8 mouse cellular contexts compared by ENCODE assay signal in genomic region chr16:33583881-33584454, GRCm38 (mm10).
DNase-seq lines count a peak whose midpoint lies in the region; ATAC-seq lines count a peak whose summit lies in the region.

No protein-coding gene starts in this region.

- 16% methylated on average over 19 of the region's 19 CpGs for WGBS in embryonic facial prominence, embryonic 12.5 days
- WGBS in macrophage (ENCODE audit: missing documents): 11% methylated on average over 17 of the region's 19 CpGs
- 17% methylated on average over 19 of the region's 19 CpGs for WGBS in stomach, embryonic 16.5 days

- peak overlapping the region; percentile 88 for H3K27ac ChIP-seq in embryonic facial prominence, embryonic 12.5 days
- H3K27ac ChIP-seq in macrophage: no peak overlapping the region
- peak overlapping the region; percentile 97 for H3K27ac ChIP-seq in stomach, embryonic 16.5 days (ENCODE audit: low read length)

- H3K4me2 ChIP-seq in embryonic facial prominence, embryonic 12.5 days (replicated peaks): peak overlapping the region; percentile 47
- peak overlapping the region; percentile 43 for H3K4me2 ChIP-seq in stomach, embryonic 16.5 days (ENCODE audit: low read depth, low read length)

- intact Hi-C loops in heart, postnatal 25 days (cut with DNase I): loop anchor here (2.0 kb wide), 1 partner anchor 101 kb away; the partner anchor contains the start of gene Heg1

- DNase-seq in MN1 (ENCODE audit: low spot score): peak; percentile 50
- DNase-seq in heart, postnatal 25 days (ENCODE audit: low spot score): peak; percentile 72
- peak; percentile 71 to 87 for DNase-seq in kidney, postnatal 25 days
- no peak for DNase-seq in cerebellum, adult 11-12 months
- no peak for DNase-seq in frontal cortex, postnatal 25 days (ENCODE audit: low spot score in 2 of 2)

- no peaks in the 10 kb centered on the region for H3K27me3 ChIP-seq in embryonic facial prominence, embryonic 12.5 days
- H3K27me3 ChIP-seq in stomach, embryonic 16.5 days (ENCODE audit: control insufficient read depth, insufficient read depth, low read length): no peaks in the 10 kb centered on the region

- 0 out of 2 replicates have a peak overlapping the region, but pooled peaks have one; percentile 4 for H3K9ac ChIP-seq in embryonic facial prominence, embryonic 12.5 days
- peak overlapping the region; percentile 62 for H3K9ac ChIP-seq in stomach, embryonic 16.5 days (ENCODE audit: low read length)

- ATAC-seq in embryonic facial prominence, embryonic 12.5 days (ENCODE audit: insufficient number of reproducible peaks, insufficient read depth, low FRiP score, low TSS enrichment): no peak
- ATAC-seq in stomach, embryonic 16.5 days (ENCODE audit: insufficient read depth, low FRiP score): peak; percentile 6; the same call in 1 of the 2 replicates

- H3K9me3 ChIP-seq in embryonic facial prominence, embryonic 12.5 days: no peaks in the 10 kb centered on the region
- H3K9me3 ChIP-seq in stomach, embryonic 16.5 days (replicated peaks; ENCODE audit: control insufficient read depth, low read length): no peaks in the 10 kb centered on the region

- H3K79me2 ChIP-seq in macrophage (ENCODE audit: inconsistent target): no peaks in the 10 kb centered on the region

- H3K36me3 ChIP-seq in embryonic facial prominence, embryonic 12.5 days: no peaks in the 10 kb centered on the region
- H3K36me3 ChIP-seq in macrophage (ENCODE audit: inconsistent target): no peaks in the 10 kb centered on the region
- no peaks in the 10 kb centered on the region for H3K36me3 ChIP-seq in stomach, embryonic 16.5 days (ENCODE audit: control insufficient read depth, insufficient read depth, low read length)

- H3K4me3 ChIP-seq in embryonic facial prominence, embryonic 12.5 days: peak overlapping the region; percentile 14; the same call in 1 of the 2 replicates
- peak overlapping the region; percentile 1; the same call in 1 of the 2 replicates for H3K4me3 ChIP-seq in macrophage (ENCODE audit: inconsistent target)
- H3K4me3 ChIP-seq in stomach, embryonic 16.5 days (replicated peaks; ENCODE audit: low read length): peak overlapping the region; percentile 25

- peaks cover 29% of the 10 kb centered on the region for H3K4me1 ChIP-seq in embryonic facial prominence, embryonic 12.5 days
- peaks cover 39% of the 10 kb centered on the region for H3K4me1 ChIP-seq in stomach, embryonic 16.5 days (ENCODE audit: control insufficient read depth, insufficient read depth, low read length)

Comparison
In these comparisons a context has a peak if more than half of its experiments do, and no peak if none do; other contexts are left out.
1. DNase-seq: peak in MN1 (single experiment), heart, postnatal 25 days (single experiment) and kidney, postnatal 25 days (2 of 2); none in cerebellum, adult 11-12 months (single experiment) and frontal cortex, postnatal 25 days (0 of 2).
2. Peak in every context shown above with its lines, with median percentiles within 50 percentile points of each other: H3K4me3 ChIP-seq.